Mouse (Mus musculus): ENCODE data around the gene 2900026A02Rik. TPM values are rescaled to one million over a fixed set of nuclear protein-coding genes. Genes with fewer than 3 reads are reported as not detected.

The 2900026A02Rik gene
- polyA plus RNA-seq, 1 experiment from 2014 or later = 11.9 TPM

DNA sequence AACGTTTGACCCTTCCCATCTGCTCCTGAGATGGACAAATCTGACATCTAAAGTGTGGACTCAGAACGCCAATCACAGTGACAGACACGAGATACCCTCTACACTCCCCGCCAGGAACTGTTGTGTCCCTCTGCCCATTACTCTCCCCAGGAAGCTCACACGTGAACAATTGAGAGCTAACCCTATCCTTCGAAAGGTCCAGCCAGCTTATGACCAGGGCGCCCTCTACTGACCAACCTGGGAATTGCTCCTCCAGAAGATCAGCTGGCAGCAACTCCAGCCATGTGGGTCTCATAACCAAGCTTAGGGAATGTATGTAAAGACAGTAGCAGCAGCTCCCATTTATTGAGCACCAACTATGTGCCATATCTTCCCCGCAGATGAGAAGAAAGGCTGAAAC lies 65.9 kb downstream of the 2900026A02Rik start:
- Histone ChIP-seq H3K9me3 (no peaks in the 10 kb centered on the region), H3K4me3 (no peak overlapping the region), H3K36me3 (no peaks in the 10 kb centered on the region), H3K4me1 (peaks cover 68% of the 10 kb centered on the region), H3K27me3 (no peaks in the 10 kb centered on the region), H3K4me2 (no peak overlapping the region), H3K9ac (no peak overlapping the region), H3K27ac (0 out of 2 replicates have a peak overlapping the region, but pooled peaks have one; percentile 2)
- 6% methylated on average over 8 of the region's 8 CpGs for WGBS
- ATAC-seq (ENCODE audit: borderline replicate concordance, extremely low read depth, low FRiP score, low TSS enrichment) = no peak

GRCm38 (mm10) chr5:113154441-113154840 lies 66.6 kb downstream of the 2900026A02Rik start:
- H3K9ac ChIP-seq = no peak overlapping the region
- H3K36me3 ChIP-seq = no peaks in the 10 kb centered on the region
- H3K4me2 ChIP-seq = no peak overlapping the region
- no peaks in the 10 kb centered on the region for H3K27me3 ChIP-seq
- peaks cover 66% of the 10 kb centered on the region for H3K4me1 ChIP-seq
- H3K4me3 ChIP-seq = no peak overlapping the region
- ATAC-seq (ENCODE audit: borderline replicate concordance, extremely low read depth, low FRiP score, low TSS enrichment) = no peak
- peak overlapping the region; percentile 2; the same call in 1 of the 2 replicates for H3K27ac ChIP-seq
- WGBS = 62% methylated on average over 5 of the region's 5 CpGs
- no peaks in the 10 kb centered on the region for H3K9me3 ChIP-seq

DNA sequence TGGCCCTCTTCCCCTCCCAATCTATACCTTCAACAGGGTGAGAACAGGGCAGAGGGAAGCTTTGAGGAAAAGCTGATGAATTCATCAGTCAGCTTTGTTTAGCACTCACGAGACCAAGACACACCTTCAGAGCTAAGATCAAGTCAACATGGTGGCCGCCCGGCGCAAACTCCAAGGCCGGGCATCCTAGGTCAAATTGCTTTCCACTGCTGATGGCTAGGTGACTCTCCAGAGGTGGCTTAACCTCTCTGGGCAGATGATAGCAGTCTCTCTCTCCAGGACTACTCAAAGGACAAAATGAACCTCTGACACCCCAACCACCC lies 67.6 kb downstream of the 2900026A02Rik start:
- no peak for ATAC-seq (ENCODE audit: borderline replicate concordance, extremely low read depth, low FRiP score, low TSS enrichment)
- Histone ChIP-seq H3K4me3 (no peak overlapping the region), H3K9ac (peak overlapping the region; percentile 11; the same call in 1 of the 2 replicates), H3K4me1 (peaks cover 66% of the 10 kb centered on the region), H3K27ac (peak overlapping the region; percentile 84), H3K9me3 (no peaks in the 10 kb centered on the region), H3K27me3 (no peaks in the 10 kb centered on the region), H3K4me2 (no peak overlapping the region), H3K36me3 (no peaks in the 10 kb centered on the region)
- 61% methylated on average over 5 of the region's 5 CpGs for WGBS

DNA sequence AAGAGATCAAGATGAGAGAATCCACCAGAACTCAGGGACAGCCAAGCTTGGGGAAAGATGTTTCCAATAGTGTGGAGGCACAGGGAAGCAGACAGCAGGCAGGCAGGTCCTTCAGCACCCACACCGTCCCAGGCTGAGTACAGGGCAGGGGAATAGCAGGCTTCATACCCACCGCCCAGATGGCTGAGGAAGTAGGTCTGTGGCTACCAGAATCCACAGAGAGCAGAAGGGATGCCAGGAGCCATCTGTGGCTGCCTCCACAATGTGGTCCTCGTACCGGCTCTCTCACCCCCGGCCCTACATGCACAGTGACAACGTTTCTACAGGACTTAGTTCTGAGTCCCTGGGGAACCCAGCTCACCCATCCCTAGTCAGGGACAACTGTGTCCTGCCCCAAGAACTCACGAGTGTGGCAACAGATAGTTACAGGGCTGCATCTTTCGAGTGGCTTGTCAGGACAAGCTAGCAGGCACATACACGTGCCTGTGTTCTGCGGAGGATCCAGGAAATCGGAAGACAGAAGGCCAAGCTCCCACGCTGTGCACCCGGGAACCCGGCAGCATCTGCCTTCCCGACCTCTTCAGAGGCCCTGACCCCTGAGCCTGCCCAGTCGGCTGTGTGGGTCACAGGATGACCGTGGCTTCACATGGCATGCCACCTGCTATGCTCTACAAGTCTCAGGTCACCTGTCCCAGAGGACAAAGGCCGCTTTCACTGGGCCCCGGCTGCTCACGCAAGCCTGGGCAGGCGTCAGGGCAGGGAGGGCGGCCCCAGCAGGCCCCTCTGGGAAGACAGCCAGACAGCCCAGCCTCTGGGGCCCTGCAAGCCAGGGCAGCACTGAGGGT lies 68.2 kb downstream of the 2900026A02Rik start:
- Histone ChIP-seq H3K27me3 (no peaks in the 10 kb centered on the region), H3K4me2 (no peak overlapping the region), H3K36me3 (no peaks in the 10 kb centered on the region), H3K27ac (peak overlapping the region; percentile 84), H3K4me1 (peaks cover 66% of the 10 kb centered on the region), H3K4me3 (no peak overlapping the region), H3K9me3 (no peaks in the 10 kb centered on the region), H3K9ac (peak overlapping the region; percentile 11; the same call in 1 of the 2 replicates)
- 48% methylated on average over 22 of the region's 22 CpGs for WGBS
- 0 out of 2 replicates have a peak, but pooled peaks have one; percentile 11 for ATAC-seq (ENCODE audit: borderline replicate concordance, extremely low read depth, low FRiP score, low TSS enrichment)

DNA sequence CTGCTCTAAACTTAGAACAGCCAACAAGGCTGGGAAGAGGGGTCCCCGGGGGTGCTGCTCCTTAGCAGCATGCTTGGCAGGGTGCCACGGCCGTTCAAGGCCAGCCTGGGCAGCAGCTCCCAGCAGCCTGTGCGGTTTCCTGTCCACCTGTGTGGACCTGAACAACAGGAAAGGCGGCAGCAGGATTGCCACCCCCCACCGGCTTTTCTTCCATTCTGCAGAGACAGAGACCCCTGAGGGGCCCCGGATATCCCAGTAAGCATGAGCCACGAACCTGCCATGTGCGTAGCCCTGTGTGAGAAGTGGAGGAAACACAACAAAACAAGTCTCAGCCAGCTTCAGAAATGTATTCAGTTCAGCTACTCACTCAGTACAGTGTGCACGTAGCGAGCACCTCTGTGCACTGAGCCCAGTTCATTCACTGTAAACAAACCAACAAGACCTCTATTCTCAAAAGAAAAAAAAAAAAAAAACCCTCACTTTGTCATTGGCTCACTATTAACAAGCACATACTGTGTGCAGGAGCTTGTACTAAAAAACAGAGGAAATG lies 69.4 kb downstream of the 2900026A02Rik start:
- Histone ChIP-seq H3K4me1 (peaks cover 62% of the 10 kb centered on the region), H3K9ac (no peak overlapping the region), H3K4me2 (no peak overlapping the region)

GRCm38 (mm10) chr5:113150871-113151553 lies 70.0 kb downstream of the 2900026A02Rik start:
- 54% methylated on average over 9 of the region's 9 CpGs for WGBS
- peak overlapping the region; percentile 84 for H3K27ac ChIP-seq
- no peak; the same call in 1 of the 2 replicates for ATAC-seq (ENCODE audit: borderline replicate concordance, extremely low read depth, low FRiP score, low TSS enrichment)
- H3K9ac ChIP-seq = no peak overlapping the region
- H3K36me3 ChIP-seq = no peaks in the 10 kb centered on the region
- H3K9me3 ChIP-seq = no peaks in the 10 kb centered on the region
- H3K27me3 ChIP-seq = no peaks in the 10 kb centered on the region
- no peak overlapping the region for H3K4me3 ChIP-seq
- H3K4me2 ChIP-seq = no peak overlapping the region
- peaks cover 68% of the 10 kb centered on the region for H3K4me1 ChIP-seq

More for the DNA sequence above, 69.4 kb downstream of the 2900026A02Rik start:
- Histone ChIP-seq H3K4me3 (no peak overlapping the region), H3K27ac (peak overlapping the region; percentile 84), H3K36me3 (no peaks in the 10 kb centered on the region), H3K9me3 (no peaks in the 10 kb centered on the region), H3K27me3 (no peaks in the 10 kb centered on the region)
- 26% methylated on average over 11 of the region's 11 CpGs for WGBS
- peak; percentile 40 for ATAC-seq (ENCODE audit: borderline replicate concordance, extremely low read depth, low FRiP score, low TSS enrichment)

GRCm38 (mm10) chr5:113149052-113149451 lies 72.0 kb downstream of the 2900026A02Rik start:
- Histone ChIP-seq H3K4me1 (peaks cover 70% of the 10 kb centered on the region), H3K4me3 (no peak overlapping the region)

DNA sequence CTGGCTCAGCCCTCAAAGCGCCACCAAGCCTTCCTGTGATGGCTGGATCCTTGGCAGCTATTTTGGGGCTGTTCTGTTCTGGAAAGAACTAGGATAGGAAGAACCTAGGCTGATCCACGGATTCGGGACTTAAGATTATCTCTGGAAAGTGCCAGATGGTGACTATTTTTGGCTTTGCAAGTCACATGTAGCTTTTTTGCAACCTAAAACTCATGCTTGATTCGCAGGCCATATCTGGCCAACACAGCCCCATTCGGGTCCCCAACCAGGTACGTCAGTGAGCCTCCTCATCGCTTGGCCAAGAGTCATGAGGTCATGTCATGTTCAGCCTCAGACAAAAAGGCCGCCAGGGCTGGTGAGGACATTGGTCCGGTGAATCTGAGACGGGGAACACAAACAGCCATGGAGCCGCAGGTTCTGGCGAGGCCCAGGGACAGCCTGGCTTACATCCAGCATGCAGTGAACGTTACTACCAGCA lies 73.0 kb downstream of the 2900026A02Rik start:
- no peaks in the 10 kb centered on the region for H3K27me3 ChIP-seq
- H3K4me1 ChIP-seq = peaks cover 61% of the 10 kb centered on the region
- H3K9me3 ChIP-seq = no peaks in the 10 kb centered on the region
- H3K4me2 ChIP-seq = no peak overlapping the region
- H3K4me3 ChIP-seq = no peak overlapping the region
- H3K9ac ChIP-seq = no peak overlapping the region
- WGBS = 68% methylated on average over 13 of the region's 13 CpGs
- H3K36me3 ChIP-seq = no peaks in the 10 kb centered on the region
- H3K27ac ChIP-seq = no peak overlapping the region
- ATAC-seq (ENCODE audit: borderline replicate concordance, extremely low read depth, low FRiP score, low TSS enrichment) = no peak

More at GRCm38 (mm10) chr5:113149052-113149451, 72.0 kb downstream of the 2900026A02Rik start:
- ATAC-seq (ENCODE audit: borderline replicate concordance, extremely low read depth, low FRiP score, low TSS enrichment) = no peak
- WGBS = 57% methylated on average over 7 of the region's 7 CpGs
- H3K27me3 ChIP-seq = no peaks in the 10 kb centered on the region
- no peaks in the 10 kb centered on the region for H3K9me3 ChIP-seq
- H3K27ac ChIP-seq = no peak overlapping the region
- H3K4me2 ChIP-seq = no peak overlapping the region
- H3K9ac ChIP-seq = no peak overlapping the region
- H3K36me3 ChIP-seq = no peaks in the 10 kb centered on the region

GRCm38 (mm10) chr5:113146656-113147055 lies 74.4 kb downstream of the 2900026A02Rik start:
- 40% methylated on average over 2 of the region's 2 CpGs for WGBS
- Histone ChIP-seq H3K4me3 (no peak overlapping the region), H3K9me3 (no peaks in the 10 kb centered on the region), H3K4me2 (no peak overlapping the region), H3K9ac (no peak overlapping the region), H3K36me3 (no peaks in the 10 kb centered on the region), H3K4me1 (peaks cover 57% of the 10 kb centered on the region), H3K27ac (no peak overlapping the region), H3K27me3 (no peaks in the 10 kb centered on the region)
- no peak for ATAC-seq (ENCODE audit: borderline replicate concordance, extremely low read depth, low FRiP score, low TSS enrichment)

DNA sequence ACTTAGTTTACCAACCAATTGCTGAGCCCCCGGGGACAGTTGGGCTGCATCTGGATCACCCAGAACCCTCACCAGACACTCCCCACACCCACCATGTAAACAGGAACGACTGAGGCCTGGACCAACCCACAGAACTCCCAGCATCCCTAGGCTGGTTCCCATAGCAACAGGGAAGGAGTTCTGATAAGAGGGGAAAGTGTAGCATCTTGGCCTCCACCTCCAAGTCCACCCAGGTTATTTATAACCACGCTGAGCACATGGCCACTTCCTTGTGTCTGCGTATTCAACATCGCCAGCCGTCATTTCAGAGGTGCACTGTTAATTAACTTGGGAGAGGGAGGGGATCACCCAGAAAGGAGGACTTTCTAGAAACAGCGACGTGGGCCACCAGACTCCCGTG lies 75.9 kb downstream of the 2900026A02Rik start:
- ATAC-seq (ENCODE audit: borderline replicate concordance, extremely low read depth, low FRiP score, low TSS enrichment) = no peak
- H3K4me2 ChIP-seq = no peak overlapping the region
- H3K27me3 ChIP-seq = no peaks in the 10 kb centered on the region
- H3K9ac ChIP-seq = no peak overlapping the region
- no peaks in the 10 kb centered on the region for H3K36me3 ChIP-seq
- H3K4me3 ChIP-seq = no peak overlapping the region
- H3K4me1 ChIP-seq = peaks cover 46% of the 10 kb centered on the region
- no peak overlapping the region for H3K27ac ChIP-seq
- H3K9me3 ChIP-seq = no peaks in the 10 kb centered on the region
- 29% methylated on average over 9 of the region's 9 CpGs for WGBS

DNA sequence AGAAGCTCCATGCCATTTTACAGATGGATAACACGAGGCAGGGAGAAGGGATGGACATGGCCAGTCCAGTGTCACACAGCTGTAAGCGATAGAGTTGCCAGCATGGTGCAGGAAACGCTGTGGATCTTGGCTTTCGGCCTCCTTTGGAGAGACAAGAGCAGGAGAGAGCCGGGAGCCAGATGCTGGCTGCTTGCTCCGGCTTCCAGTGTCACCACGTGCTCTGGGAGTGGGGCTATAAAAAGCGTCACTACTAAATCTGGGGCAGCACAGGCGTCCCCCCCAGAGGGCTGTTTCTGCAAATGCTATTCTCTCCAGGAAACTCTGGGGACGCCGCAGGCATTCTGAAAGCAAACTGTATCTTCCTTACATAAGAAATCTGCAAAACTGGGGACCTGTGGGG lies 78.5 kb downstream of the 2900026A02Rik start:
- Histone ChIP-seq H3K4me1 (peaks cover 50% of the 10 kb centered on the region), H3K4me2 (no peak overlapping the region), H3K9me3 (no peaks in the 10 kb centered on the region), H3K4me3 (no peak overlapping the region), H3K36me3 (no peaks in the 10 kb centered on the region), H3K27me3 (peaks cover 7% of the 10 kb centered on the region; the same call in 1 of the 2 replicates), H3K9ac (no peak overlapping the region), H3K27ac (no peak overlapping the region)
- ATAC-seq (ENCODE audit: borderline replicate concordance, extremely low read depth, low FRiP score, low TSS enrichment) = no peak
- 42% methylated on average over 11 of the region's 11 CpGs for WGBS

All from lung, embryonic 15.5 days (tissue).